Mouse (Mus musculus): ENCODE data around the gene Nat8f2. TPM values are rescaled to one million over a fixed set of nuclear protein-coding genes. Genes with fewer than 3 reads are reported as not detected.
"Not testable (repeated sequence)": the region's sequence is repeated elsewhere in the genome, so short reads cannot be mapped to it uniquely, and the experiment has no call there.

Nat8f2 gene
- polyA plus RNA-seq, 1 experiment from 2014 or later: not detected

GRCm38 (mm10) chr6:85856194-85856678, 12.7 kb downstream of the Nat8f2 start:
- Histone ChIP-seq H3K4me2 (no peak overlapping the region), H3K9ac (no peak overlapping the region), H3K4me1 (no peaks in the 10 kb centered on the region), H3K27me3 (replicated peaks) (no peaks in the 10 kb centered on the region), H3K9me3 (no peaks in the 10 kb centered on the region), H3K4me3 (no peak overlapping the region), H3K36me3 (replicated peaks) (no peaks in the 10 kb centered on the region), H3K27ac (no peak overlapping the region)
- ATAC-seq (replicated peaks): peak; percentile 67
- 86% methylated on average over 1 of the region's 1 CpGs for WGBS

- WGBS: 75% methylated on average over 3 of the region's 3 CpGs
- ATAC-seq (replicated peaks): no peak
- no peaks in the 10 kb centered on the region for H3K27me3 ChIP-seq (replicated peaks)
Observed at GRCm38 (mm10) chr6:85853481-85853880, 15.5 kb downstream of the Nat8f2 start.

GRCm38 (mm10) chr6:85851062-85851773, 17.7 kb downstream of the Nat8f2 start:
- WGBS: 94% methylated on average over 7 of the region's 7 CpGs
- no peaks in the 10 kb centered on the region for H3K9me3 ChIP-seq
- no peaks in the 10 kb centered on the region for H3K27me3 ChIP-seq (replicated peaks)
- no peak overlapping the region for H3K27ac ChIP-seq
- no peak for ATAC-seq (replicated peaks)
- H3K4me3 ChIP-seq: no peak overlapping the region
- H3K9ac ChIP-seq: no peak overlapping the region
- H3K4me1 ChIP-seq: no peaks in the 10 kb centered on the region
- H3K4me2 ChIP-seq: no peak overlapping the region
- no peaks in the 10 kb centered on the region for H3K36me3 ChIP-seq (replicated peaks)

More at GRCm38 (mm10) chr6:85853481-85853880, 15.5 kb downstream of the Nat8f2 start:
- no peak overlapping the region for H3K4me2 ChIP-seq
- H3K9me3 ChIP-seq: no peaks in the 10 kb centered on the region
- no peaks in the 10 kb centered on the region for H3K4me1 ChIP-seq
- no peak overlapping the region for H3K9ac ChIP-seq
- H3K36me3 ChIP-seq (replicated peaks): no peaks in the 10 kb centered on the region
- no peak overlapping the region for H3K27ac ChIP-seq
- H3K4me3 ChIP-seq: no peak overlapping the region

GRCm38 (mm10) chr6:85849240-85849639, 19.7 kb downstream of the Nat8f2 start:
- Histone ChIP-seq H3K9ac (no peak overlapping the region), H3K36me3 (replicated peaks) (no peaks in the 10 kb centered on the region), H3K27me3 (replicated peaks) (no peaks in the 10 kb centered on the region), H3K4me3 (no peak overlapping the region), H3K27ac (no peak overlapping the region), H3K9me3 (no peaks in the 10 kb centered on the region), H3K4me2 (no peak overlapping the region), H3K4me1 (no peaks in the 10 kb centered on the region)
- WGBS: 26% methylated on average over 2 of the region's 2 CpGs
- ATAC-seq (replicated peaks): no peak

- no peaks in the 10 kb centered on the region for H3K4me1 ChIP-seq
- no peak overlapping the region for H3K4me3 ChIP-seq
- no peaks in the 10 kb centered on the region for H3K9me3 ChIP-seq
- H3K36me3 ChIP-seq (replicated peaks): no peaks in the 10 kb centered on the region
- ATAC-seq (replicated peaks): no peak
- H3K27me3 ChIP-seq (replicated peaks): no peaks in the 10 kb centered on the region
- WGBS: 91% methylated on average over 4 of the region's 4 CpGs
- no peak overlapping the region for H3K4me2 ChIP-seq
- no peak overlapping the region for H3K9ac ChIP-seq
- H3K27ac ChIP-seq: no peak overlapping the region
Observed at GRCm38 (mm10) chr6:85848140-85848539, 20.8 kb downstream of the Nat8f2 start.

- H3K4me3 ChIP-seq: no peak overlapping the region
- no peak for ATAC-seq (replicated peaks)
- H3K27me3 ChIP-seq (replicated peaks): no peaks in the 10 kb centered on the region
- no peaks in the 10 kb centered on the region for H3K9me3 ChIP-seq
- H3K36me3 ChIP-seq (replicated peaks): no peaks in the 10 kb centered on the region
- WGBS: 43% methylated on average over 1 of the region's 1 CpGs
- H3K4me1 ChIP-seq: no peaks in the 10 kb centered on the region
- no peak overlapping the region for H3K27ac ChIP-seq
- no peak overlapping the region for H3K4me2 ChIP-seq
- H3K9ac ChIP-seq: no peak overlapping the region
Observed at GRCm38 (mm10) chr6:85846921-85847320, 22.0 kb downstream of the Nat8f2 start.

- WGBS: 66% methylated on average over 25 of the region's 25 CpGs
- H3K9me3 ChIP-seq; ATAC-seq (replicated peaks); H3K4me1 ChIP-seq; H3K4me2 ChIP-seq; H3K36me3 ChIP-seq (replicated peaks); H3K9ac ChIP-seq; H3K4me3 ChIP-seq; H3K27ac ChIP-seq; H3K27me3 ChIP-seq (replicated peaks): not testable (repeated sequence)
Observed at GRCm38 (mm10) chr6:85843677-85844458, 25.1 kb downstream of the Nat8f2 start.

GRCm38 (mm10) chr6:85839982-85840381, 29.0 kb downstream of the Nat8f2 start:
- Histone ChIP-seq H3K27me3 (replicated peaks) (no peaks in the 10 kb centered on the region), H3K9ac (no peak overlapping the region), H3K9me3 (no peaks in the 10 kb centered on the region), H3K4me1 (no peaks in the 10 kb centered on the region), H3K36me3 (replicated peaks) (no peaks in the 10 kb centered on the region), H3K4me3 (no peak overlapping the region), H3K27ac (no peak overlapping the region), H3K4me2 (no peak overlapping the region)
- no peak for ATAC-seq (replicated peaks)
- 22% methylated on average over 4 of the region's 4 CpGs for WGBS

- Histone ChIP-seq H3K9me3 (no peaks in the 10 kb centered on the region), H3K4me3 (no peak overlapping the region), H3K9ac (no peak overlapping the region), H3K4me2 (no peak overlapping the region), H3K4me1 (no peaks in the 10 kb centered on the region), H3K27me3 (replicated peaks) (no peaks in the 10 kb centered on the region), H3K27ac (no peak overlapping the region), H3K36me3 (replicated peaks) (no peaks in the 10 kb centered on the region)
- WGBS: 54% methylated on average over 8 of the region's 8 CpGs
- no peak for ATAC-seq (replicated peaks)
Observed at GRCm38 (mm10) chr6:85838674-85839073, 30.3 kb downstream of the Nat8f2 start.

GRCm38 (mm10) chr6:85837307-85837706, 31.7 kb downstream of the Nat8f2 start:
- not testable (repeated sequence) for H3K36me3 ChIP-seq (replicated peaks); H3K4me3 ChIP-seq; H3K27ac ChIP-seq; H3K27me3 ChIP-seq (replicated peaks); H3K9ac ChIP-seq; H3K4me1 ChIP-seq; H3K9me3 ChIP-seq; ATAC-seq (replicated peaks)
- peak overlapping the region; percentile 9; the same call in 1 of the 2 replicates for H3K4me2 ChIP-seq
- 3% methylated on average over 5 of the region's 12 CpGs for WGBS

- not testable (repeated sequence) for H3K4me1 ChIP-seq; ATAC-seq (replicated peaks); H3K27me3 ChIP-seq (replicated peaks); H3K9ac ChIP-seq; H3K4me2 ChIP-seq; H3K4me3 ChIP-seq; H3K36me3 ChIP-seq (replicated peaks); H3K27ac ChIP-seq; H3K9me3 ChIP-seq
- WGBS: 19% methylated on average over 9 of the region's 9 CpGs
Observed at GRCm38 (mm10) chr6:85836827-85837226, 32.1 kb downstream of the Nat8f2 start.

GRCm38 (mm10) chr6:85836098-85836497, 32.9 kb downstream of the Nat8f2 start:
- not testable (repeated sequence) for H3K9me3 ChIP-seq; H3K4me3 ChIP-seq; H3K27me3 ChIP-seq (replicated peaks); ATAC-seq (replicated peaks); H3K27ac ChIP-seq; H3K9ac ChIP-seq; H3K4me1 ChIP-seq; H3K4me2 ChIP-seq; H3K36me3 ChIP-seq (replicated peaks)
- WGBS: 79% methylated on average over 5 of the region's 5 CpGs

Data from midbrain, embryonic 15.5 days (tissue).